Mouse (Mus musculus): Measurements from ENCODE around the gene Tmem255b.

DNA sequence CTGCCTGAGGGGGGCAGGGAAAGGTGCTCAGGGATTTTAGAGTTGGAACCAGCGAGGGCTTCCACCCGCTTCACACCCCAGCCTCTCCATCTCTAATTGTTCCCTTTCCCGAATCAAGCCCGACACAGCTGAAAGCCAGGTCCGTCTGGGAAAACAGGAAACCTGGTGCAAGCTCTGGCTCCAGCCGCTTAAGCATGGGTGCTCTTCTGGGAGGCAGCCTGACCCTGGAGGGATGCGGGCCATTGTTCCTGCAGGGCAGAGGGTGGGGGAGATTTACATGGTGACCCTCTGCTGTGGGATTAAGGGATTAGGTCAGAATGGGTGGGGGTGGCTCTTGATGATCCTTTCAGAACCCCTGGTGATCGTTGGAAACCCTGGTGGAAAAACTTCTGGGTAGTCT lies 1.1 kb downstream of the Tmem255b start:
- no peak for TF ChIP-seq CTCF (IDR thresholded peaks at IDR 0.05; ENCODE audit: low read depth, low read length)
- TF ChIP-seq EP300 (IDR thresholded peaks at IDR 0.05; ENCODE audit: insufficient read depth, low read depth, low read length): no peak
- TF ChIP-seq POLR2A (IDR thresholded peaks at IDR 0.05; ENCODE audit: insufficient read depth, low read length): no peak
